Mouse (Mus musculus): ENCODE measurements at regions not wholly inside any gene's neighbourhood (a gene's known extent, or its start where the extent isn't known, plus 50 kb on each side); places are given as distances from the start of the nearest gene placed in this dataset.

- peak; percentile 36 to 67 for DNase-seq
Measured at GRCm38 (mm10) chr10:98660747-98661146, 253.5 kb upstream of the Atp2b1 start.

GRCm38 (mm10) chr10:98665936-98666505 is 248.2 kb upstream of the Atp2b1 start:
- no peak for DNase-seq

- no peak for DNase-seq
Measured at GRCm38 (mm10) chr10:98667728-98668127, 246.5 kb upstream of the Atp2b1 start.

- DNase-seq, result no peak
Measured at GRCm38 (mm10) chr10:98674131-98674530, 240.1 kb upstream of the Atp2b1 start.

- DNase-seq, result no peak
Measured at GRCm38 (mm10) chr10:98676907-98677306, 237.3 kb upstream of the Atp2b1 start.

GRCm38 (mm10) chr10:98678234-98678633 is 236.0 kb upstream of the Atp2b1 start:
- no peak for DNase-seq

GRCm38 (mm10) chr10:98682436-98682835 is 231.8 kb upstream of the Atp2b1 start:
- no peak for DNase-seq

- DNase-seq, result peak; percentile 53 to 76
Measured at GRCm38 (mm10) chr10:98684195-98684594, 230.0 kb upstream of the Atp2b1 start.

GRCm38 (mm10) chr10:98684707-98685106 is 229.5 kb upstream of the Atp2b1 start:
- no peak for DNase-seq

GRCm38 (mm10) chr10:98685739-98686138 is 228.5 kb upstream of the Atp2b1 start:
- DNase-seq, result no peak

GRCm38 (mm10) chr10:98686370-98686769 is 227.8 kb upstream of the Atp2b1 start:
- no peak for DNase-seq

GRCm38 (mm10) chr10:98691816-98692215 is 222.4 kb upstream of the Atp2b1 start:
- no peak for DNase-seq

- DNase-seq, result no peak
Measured at GRCm38 (mm10) chr10:98694690-98695370, 219.4 kb upstream of the Atp2b1 start.

- DNase-seq, result no peak
Measured at GRCm38 (mm10) chr10:98695371-98695725, 218.9 kb upstream of the Atp2b1 start.

- no peak for DNase-seq
Measured at GRCm38 (mm10) chr10:98697866-98698265, 216.3 kb upstream of the Atp2b1 start.

- DNase-seq, result no peak
Measured at GRCm38 (mm10) chr10:98699579-98699978, 214.6 kb upstream of the Atp2b1 start.

GRCm38 (mm10) chr10:98700407-98700806 is 213.8 kb upstream of the Atp2b1 start:
- DNase-seq, result peak in 1 of 2 experiments; percentile 23

GRCm38 (mm10) chr10:98701285-98701684 is 212.9 kb upstream of the Atp2b1 start:
- DNase-seq, result no peak

- DNase-seq, result no peak
Measured at GRCm38 (mm10) chr10:98702470-98703215, 211.6 kb upstream of the Atp2b1 start.

- DNase-seq, result no peak
Measured at GRCm38 (mm10) chr10:98703642-98704293, 210.4 kb upstream of the Atp2b1 start.

- no peak for DNase-seq
Measured at GRCm38 (mm10) chr10:98704559-98704958, 209.6 kb upstream of the Atp2b1 start.

GRCm38 (mm10) chr10:98717856-98718255 is 196.3 kb upstream of the Atp2b1 start:
- DNase-seq, result no peak

- DNase-seq, result no peak
Measured at GRCm38 (mm10) chr10:98718706-98719105, 195.5 kb upstream of the Atp2b1 start.
